Mouse (Mus musculus) induced T-regulatory cell, adult 2 months (primary cell): Measurements from ENCODE around the gene Rhot2.
"Not testable (repeated sequence)": the region's sequence is repeated elsewhere in the genome, so short reads cannot be mapped to it uniquely, and the experiment has no call there.

Experiments used
- DNase-seq: peaks from one replicate; pipeline ENCODE4 v3.0.0-alpha.2; 2012; ENCODE audit warnings: low read depth

Gene Rhot2

DNA sequence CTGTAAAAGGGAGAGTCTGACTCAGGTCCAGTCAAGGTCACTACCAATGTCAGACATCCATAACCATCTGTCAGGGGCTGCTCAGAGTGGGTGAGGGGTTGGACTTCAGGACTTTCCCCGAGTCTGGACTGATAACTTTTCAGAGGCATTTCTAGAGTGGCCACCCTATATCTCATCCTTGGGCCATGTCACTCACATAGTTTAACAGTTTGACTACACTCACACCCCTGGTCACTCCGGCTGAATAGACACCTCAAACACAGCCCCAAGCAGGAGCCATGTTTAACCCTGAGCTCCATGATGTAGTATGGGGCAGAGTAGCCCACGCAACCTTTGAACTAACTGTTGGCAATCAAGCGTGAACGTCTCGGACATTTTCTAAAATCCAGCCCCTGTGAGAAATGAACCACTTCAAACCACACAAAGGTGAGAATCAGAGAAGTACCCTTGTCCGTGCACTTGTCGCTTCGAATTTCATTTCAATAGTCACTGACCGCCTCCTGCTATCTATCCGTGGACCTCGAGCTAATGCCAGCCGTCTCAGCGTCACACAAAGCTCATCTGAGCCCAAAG lies 29.6 kb upstream of the Rhot2 start:
- DNase-seq, result no peak

GRCm38 (mm10) chr17:25873405-25874147 lies 28.9 kb upstream of the Rhot2 start:
- DNase-seq, result no peak

DNA sequence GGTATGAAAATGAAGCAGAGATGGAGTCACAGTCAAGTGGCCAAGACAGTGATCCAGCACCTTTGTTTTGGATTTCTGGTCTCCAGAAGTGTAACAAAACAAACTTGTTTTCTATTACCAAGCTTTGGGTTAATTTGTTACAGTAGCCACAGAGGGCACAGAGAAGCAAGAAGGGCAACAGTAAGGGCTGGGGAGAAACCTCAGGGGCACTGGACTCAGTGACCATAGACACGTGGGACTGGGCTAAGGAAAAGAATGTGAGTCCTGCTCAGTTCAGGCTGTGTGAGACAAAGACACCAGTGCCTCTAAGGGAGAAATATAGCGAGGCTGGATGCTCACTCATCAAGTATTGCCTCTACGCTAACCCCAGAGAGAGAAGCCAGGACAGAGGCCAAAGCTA lies 28.0 kb upstream of the Rhot2 start:
- no peak for DNase-seq

DNA sequence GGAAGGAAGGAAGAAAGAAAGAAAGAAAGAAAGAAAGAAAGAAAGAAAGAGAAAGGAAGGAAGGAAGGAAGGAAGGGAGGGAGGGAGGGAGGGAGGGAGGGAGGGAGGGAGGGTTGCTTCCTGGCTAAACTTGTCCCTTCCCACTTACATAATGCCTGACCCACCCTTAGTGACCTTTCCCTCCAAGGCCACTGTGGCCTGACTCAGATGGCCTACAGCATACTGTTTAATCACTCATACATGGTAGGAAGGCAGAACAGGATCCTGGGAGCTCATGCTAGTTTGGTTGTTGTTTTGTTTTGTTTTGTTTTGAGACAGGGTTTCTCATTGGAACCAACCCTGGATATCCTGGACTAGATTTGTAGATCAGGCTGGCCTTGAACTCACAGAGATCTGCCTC lies 26.9 kb upstream of the Rhot2 start:
- not testable (repeated sequence) for DNase-seq

- DNase-seq, result no peak
These were observed 25.3 kb upstream of the Rhot2 start for GRCm38 (mm10) chr17:25869954-25870353.

DNA sequence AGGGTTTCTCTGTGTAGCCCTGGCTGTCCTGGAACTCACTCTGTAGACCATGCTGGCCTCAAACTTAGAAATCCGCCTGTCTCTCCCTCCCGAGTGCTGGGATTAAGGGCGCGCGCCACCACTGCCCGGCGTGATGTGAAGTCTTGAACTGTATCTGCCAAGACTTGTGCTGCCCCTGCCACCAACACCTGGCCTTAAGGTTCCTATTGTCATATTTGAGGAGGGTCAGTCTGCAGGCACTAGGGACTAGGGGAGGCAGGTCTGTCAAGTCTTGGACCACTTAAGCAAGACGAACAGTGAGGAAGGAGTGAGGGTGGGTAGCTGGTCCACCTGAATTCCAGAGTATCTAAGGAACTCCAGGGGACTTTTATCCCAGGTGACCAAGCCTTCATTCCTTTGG lies 24.8 kb upstream of the Rhot2 start:
- DNase-seq, result no peak

- DNase-seq, result peak; percentile 81
These were observed 24.0 kb upstream of the Rhot2 start, which contains the start of gene Mcrip2 for GRCm38 (mm10) chr17:25868601-25869191. Gene Mcrip2, minus strand, starts transcription at chr17:25868764.

DNA sequence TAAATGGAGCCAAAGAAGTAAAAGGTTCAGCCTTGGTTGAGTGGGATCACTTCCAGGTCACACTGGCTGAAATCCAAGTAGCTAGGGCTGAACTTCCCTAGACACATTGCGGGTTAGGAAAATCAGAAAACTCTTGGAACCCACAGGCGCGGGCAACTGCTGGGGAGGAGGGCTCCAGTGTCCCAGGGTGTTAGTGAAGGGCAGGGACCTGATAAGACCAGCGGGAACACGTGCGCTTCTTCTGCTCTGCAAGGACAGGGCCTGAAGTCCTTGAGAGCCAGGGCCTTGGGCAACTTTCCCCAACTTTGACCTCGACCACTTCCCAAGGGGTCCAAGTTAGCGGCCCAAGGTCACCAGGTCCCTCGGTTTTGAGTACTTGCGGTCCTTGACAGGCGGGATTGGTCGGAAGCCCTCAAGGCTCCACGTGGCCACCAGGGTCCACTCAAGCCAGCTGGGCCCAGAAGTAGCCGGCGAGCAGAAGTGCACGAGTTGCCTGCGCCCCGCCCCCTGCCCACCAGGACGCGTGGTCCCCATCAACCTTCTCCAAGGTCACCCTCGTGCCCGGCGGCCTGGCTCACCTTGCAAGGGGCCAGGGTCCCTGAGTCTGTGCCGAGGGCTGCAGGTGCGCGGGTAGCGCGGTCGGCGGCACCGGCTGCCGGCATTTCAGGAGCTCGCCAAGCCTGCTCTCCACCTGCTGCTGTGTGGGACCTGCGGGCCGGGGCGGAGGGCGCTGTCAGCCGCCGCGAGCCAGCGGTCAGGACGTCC lies 23.4 kb upstream of the Rhot2 start:
- DNase-seq, result no peak

DNA sequence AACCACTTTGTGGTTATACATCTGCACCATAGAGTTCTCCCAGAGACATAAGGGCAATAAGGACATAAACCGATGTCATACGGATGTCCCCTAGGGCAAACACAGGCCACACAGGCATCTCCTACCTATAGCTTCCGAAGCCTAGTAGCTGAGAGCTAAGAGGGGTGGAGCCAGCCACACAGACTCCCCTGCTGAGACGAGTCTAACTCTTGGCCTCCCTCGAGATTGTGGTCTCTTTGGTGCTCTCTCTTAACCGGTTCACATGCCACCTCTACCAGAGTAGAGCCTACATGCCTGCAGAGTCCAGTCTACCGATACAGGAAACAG lies 22.8 kb upstream of the Rhot2 start:
- peak; percentile 57 for DNase-seq

- no peak for DNase-seq
These were observed 21.5 kb upstream of the Rhot2 start for GRCm38 (mm10) chr17:25866172-25866571.

GRCm38 (mm10) chr17:25865288-25865687 lies 20.6 kb upstream of the Rhot2 start:
- DNase-seq, result no peak

GRCm38 (mm10) chr17:25864311-25864710 lies 19.7 kb upstream of the Rhot2 start:
- DNase-seq, result no peak

- DNase-seq, result no peak
These were observed 19.0 kb upstream of the Rhot2 start for GRCm38 (mm10) chr17:25863681-25864080.

DNA sequence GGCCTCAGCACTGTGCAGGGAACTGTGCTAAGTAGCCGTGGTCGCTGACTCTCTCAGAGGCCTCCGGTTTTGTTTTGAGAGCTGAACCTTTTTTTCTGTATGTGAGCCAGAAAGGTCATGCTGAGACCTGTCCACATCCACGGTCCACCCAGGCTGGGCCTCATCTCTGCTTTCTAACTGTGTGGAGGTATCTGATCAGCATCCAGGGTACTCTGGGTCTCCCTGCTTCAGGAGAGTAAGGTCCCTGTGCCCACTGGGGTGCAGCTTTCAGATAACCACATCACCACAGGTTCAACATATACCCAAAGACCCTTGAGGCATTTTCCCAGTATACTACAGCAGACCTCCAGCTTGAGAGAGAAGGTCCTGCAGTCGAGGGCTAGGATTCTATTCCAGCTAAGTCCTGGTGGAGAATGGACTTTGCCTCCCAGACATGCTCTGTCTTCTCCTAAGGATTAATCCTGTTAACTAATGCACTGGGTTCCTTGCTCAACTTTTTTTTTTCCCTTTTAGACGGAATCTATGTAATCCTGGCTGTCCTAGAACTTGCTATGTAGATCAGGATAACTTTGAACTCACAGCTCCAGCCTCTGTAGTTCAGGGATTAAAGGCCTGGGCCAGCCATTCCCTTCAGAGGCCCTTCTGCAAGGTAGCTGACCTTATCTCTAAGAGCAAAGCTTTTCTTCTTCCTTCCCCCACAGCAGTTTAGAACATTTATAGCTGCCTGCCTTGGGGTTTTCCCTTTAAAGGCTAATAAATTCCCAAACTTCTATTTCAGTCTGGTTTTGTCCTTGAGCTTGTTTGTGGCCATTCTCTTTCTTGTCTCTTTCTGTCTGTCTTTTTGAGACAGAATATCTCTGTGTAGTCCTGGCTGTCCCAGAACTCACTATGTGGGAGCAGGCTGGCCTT lies 17.3 kb upstream of the Rhot2 start:
- DNase-seq, result no peak

DNA sequence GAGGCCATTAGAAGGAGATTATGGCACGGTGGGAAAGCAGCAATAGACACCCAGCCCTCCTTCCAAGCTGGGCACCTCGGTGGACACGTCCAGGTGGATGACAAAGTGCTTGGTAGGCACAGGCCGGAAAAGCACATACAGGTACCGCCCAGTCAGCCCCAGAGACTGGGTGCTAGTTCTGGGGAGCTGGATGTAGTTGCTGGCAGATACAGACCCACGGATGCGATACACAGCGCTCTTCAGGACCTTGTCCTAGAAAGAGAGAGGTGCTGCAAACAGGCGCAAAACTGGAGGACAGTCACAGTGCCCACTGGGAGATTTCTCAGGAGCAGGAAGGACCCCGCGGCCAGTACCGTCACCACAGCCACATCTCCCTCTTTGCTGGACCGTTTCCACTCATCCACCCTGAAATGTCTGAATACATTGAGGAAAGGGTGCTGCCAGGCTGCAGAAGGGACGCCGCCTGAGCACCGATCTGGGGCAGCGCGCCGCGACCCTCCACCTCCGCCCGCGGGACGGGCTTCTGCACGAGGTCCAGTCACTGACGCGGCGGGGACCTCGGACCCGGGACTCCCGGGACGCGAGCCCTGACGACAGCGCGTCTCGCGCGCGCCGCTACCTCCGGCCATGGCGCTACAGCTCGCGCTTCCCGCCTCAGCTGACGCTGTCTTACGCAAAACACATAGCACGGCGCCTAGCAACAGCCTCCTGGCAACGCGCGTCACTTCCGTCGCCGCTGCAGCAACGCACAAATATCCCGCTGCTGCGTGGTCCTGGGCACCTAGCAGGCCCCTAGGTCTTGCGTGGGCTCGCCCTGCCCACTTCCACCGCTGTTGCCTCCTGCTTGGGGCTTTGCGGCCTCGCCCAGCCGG lies 16.4 kb upstream of the Rhot2 start, which contains the start of gene Wdr90:
Gene Wdr90, minus strand, starts transcription at position 670 of the 872 bp plus-strand sequence.
- DNase-seq, result peak; percentile 96

GRCm38 (mm10) chr17:25860229-25860628 lies 15.6 kb upstream of the Rhot2 start:
- no peak for DNase-seq

GRCm38 (mm10) chr17:25843636-25844395 lies 835 bp downstream of the Rhot2 start:
- no peak for DNase-seq

- no peak for DNase-seq
These were observed 1.5 kb downstream of the Rhot2 start for GRCm38 (mm10) chr17:25843122-25843521.

DNA sequence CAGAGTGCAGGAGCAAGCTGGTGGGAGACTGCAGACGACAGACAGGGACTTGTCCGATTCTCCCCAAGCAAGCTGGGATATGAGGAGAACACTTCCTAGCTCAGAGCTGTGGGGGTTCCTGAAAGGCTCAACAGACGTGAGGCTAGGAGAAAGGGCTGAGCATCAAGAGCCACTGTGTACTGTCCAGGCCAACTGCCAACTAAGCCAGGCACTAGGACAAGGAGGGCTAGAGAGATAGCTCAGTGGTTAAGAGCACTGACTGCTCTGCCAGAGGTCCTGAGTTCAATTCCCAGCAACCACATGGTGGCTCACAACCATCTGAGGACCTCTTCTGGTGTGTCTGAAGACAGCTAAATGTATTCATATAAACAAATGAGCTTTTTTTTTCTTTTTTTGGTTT lies 2.1 kb downstream of the Rhot2 start:
- DNase-seq, result no peak
